Mouse (Mus musculus): Measurements from ENCODE around the gene Hhipl2. TPM values are rescaled to one million over a fixed set of nuclear protein-coding genes. Genes with fewer than 3 reads are reported as not detected.

The Hhipl2 gene
- polyA plus RNA-seq (2015; fragmentation: Nextera tagmentation; extraction: Ambion mirVana): not detected in 2 replicates

GRCm38 (mm10) chr1:183417873-183418272 lies at the start of gene Hhipl2:
Gene Hhipl2 (plus strand): TSS chr1:183418215.

DNA sequence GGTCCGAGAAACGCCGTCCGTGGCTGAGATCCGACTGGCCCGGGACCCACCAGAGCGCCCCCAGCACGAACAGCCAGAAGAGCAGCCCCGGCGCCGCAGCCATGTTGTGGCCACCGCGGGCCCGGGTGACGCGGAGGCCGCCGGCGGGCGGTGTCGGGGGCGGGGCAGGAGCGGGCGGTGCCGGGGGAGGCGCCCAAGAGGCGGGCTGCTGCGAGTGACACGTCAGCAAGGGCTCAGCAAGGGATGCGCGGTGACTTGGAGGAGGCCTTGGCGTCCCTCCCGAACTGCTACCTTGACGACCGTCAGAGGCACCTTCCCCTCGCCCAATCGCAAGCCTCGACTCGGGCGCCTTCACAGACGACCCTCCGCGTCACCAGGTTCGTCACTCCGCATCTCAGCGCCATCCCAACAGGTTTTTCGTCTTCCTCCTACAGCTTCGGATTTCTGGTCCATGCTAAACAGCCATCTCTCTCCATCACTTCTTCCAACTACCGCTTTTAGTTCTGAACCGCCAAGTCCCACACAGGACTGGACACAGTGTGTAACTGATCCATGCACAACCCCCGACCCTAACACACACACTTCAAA lies 48.5 kb upstream of the Hhipl2 start, which contains the start of gene Mia3:
Gene Mia3 (minus strand): TSS at position 127 of the 588 bp plus-strand sequence.

GRCm38 (mm10) chr1:183388426-183389406 lies 29.3 kb upstream of the Hhipl2 start, which contains the start of gene Taf1a:
Gene Taf1a (plus strand): TSS chr1:183388981.

Other genes with a start within 250 kb of the Hhipl2 start
- gene Disp1, start 196.7 kb upstream of the Hhipl2 start, polyA plus RNA-seq (2015; fragmentation: Nextera tagmentation; extraction: Ambion mirVana): 2.3 and 3.7 TPM in 2 replicates
- gene Aida, start 121.6 kb upstream of the Hhipl2 start, polyA plus RNA-seq (2015; fragmentation: Nextera tagmentation; extraction: Ambion mirVana): 30.0 and 31.2 TPM in 2 replicates
- gene Brox, start 120.9 kb upstream of the Hhipl2 start, polyA plus RNA-seq (2015; fragmentation: Nextera tagmentation; extraction: Ambion mirVana): 20.7 and 21.4 TPM in 2 replicates
- 26.4 and 36.7 TPM in 2 replicates for gene Mia3, start 48.7 kb upstream of the Hhipl2 start, polyA plus RNA-seq (2015; fragmentation: Nextera tagmentation; extraction: Ambion mirVana)
- gene Taf1a, start 29.2 kb upstream of the Hhipl2 start, polyA plus RNA-seq (2015; fragmentation: Nextera tagmentation; extraction: Ambion mirVana): 6.1 and 8.7 TPM in 2 replicates